Mouse (Mus musculus) small intestine, adult 2 months (tissue): ENCODE measurements around the gene Hmga2. TPM values are rescaled to one million over a fixed set of nuclear protein-coding genes. Genes with fewer than 3 reads are reported as not detected.

Experiments used
- H3K27ac ChIP-seq: fragments of 200-500 bp; 2 replicates; pipeline ENCODE4 v1.5.1; 2012; ENCODE audit warnings: low read depth, low read length, control low read depth, inconsistent platforms; ENCODE audit not compliant: insufficient read depth
- H3K27me3 ChIP-seq: fragments of 200-500 bp; 2 replicates; pipeline ENCODE4 v1.6.1; 2012; ENCODE audit warnings: mild to moderate bottlenecking, moderate library complexity, low read length, inconsistent platforms; ENCODE audit not compliant: control insufficient read depth, insufficient read depth
- H3K36me3 ChIP-seq: fragments of 200-500 bp; 2 replicates; pipeline ENCODE4 v1.6.1; 2012; ENCODE audit warnings: mild to moderate bottlenecking, low read length, control low read depth, inconsistent platforms; ENCODE audit not compliant: control insufficient read depth, insufficient read depth
- H3K4me1 ChIP-seq: fragments of 200-500 bp; 2 replicates; pipeline ENCODE4 v1.6.1; 2012; ENCODE audit warnings: low read length, inconsistent platforms, mixed read lengths; ENCODE audit not compliant: control insufficient read depth, insufficient read depth, insufficient read length
- H3K4me3 ChIP-seq: fragments of 200-500 bp; 2 replicates; pipeline ENCODE4 v1.5.1; 2012; ENCODE audit warnings: low read depth, mild to moderate bottlenecking, control low read depth, inconsistent platforms, low read length, moderate library complexity
- CTCF ChIP-seq: fragments of 200-500 bp; IDR thresholded peaks from 2 replicates; pipeline ENCODE4 v1.5.1; 2012; ENCODE audit warnings: low read depth, mild to moderate bottlenecking, control low read depth, inconsistent platforms, low read length, moderate library complexity, mixed read lengths; ENCODE audit not compliant: insufficient replicate concordance, insufficient read length; ENCODE audit errors: extremely low read depth
- POLR2A ChIP-seq: fragments of 200-500 bp; IDR thresholded peaks from 2 replicates; pipeline ENCODE4 v1.6.1; 2012; ENCODE audit warnings: low read depth, mild to moderate bottlenecking, control low read depth, inconsistent platforms, low read length, moderate library complexity
- WGBS: fragments of 180-500 bp; shearing (Covaris S2); methylation state at CpG from one replicate; pipeline ENCODE4 v1.1.7; 2018; 5-methylcytosine and 5-hydroxymethylcytosine counted together
- polyA plus RNA-seq: library from polyadenylated mRNA; depleted of rRNA; stranded (reverse); fragments of >200 nt; gene quantifications from 2 replicates; pipeline ENCODE4 v1.2.3, GENCODE M21; 2012; rRNA removed

The Hmga2 gene
- 0.74 and 1.1 TPM in 2 replicates for polyA plus RNA-seq

DNA sequence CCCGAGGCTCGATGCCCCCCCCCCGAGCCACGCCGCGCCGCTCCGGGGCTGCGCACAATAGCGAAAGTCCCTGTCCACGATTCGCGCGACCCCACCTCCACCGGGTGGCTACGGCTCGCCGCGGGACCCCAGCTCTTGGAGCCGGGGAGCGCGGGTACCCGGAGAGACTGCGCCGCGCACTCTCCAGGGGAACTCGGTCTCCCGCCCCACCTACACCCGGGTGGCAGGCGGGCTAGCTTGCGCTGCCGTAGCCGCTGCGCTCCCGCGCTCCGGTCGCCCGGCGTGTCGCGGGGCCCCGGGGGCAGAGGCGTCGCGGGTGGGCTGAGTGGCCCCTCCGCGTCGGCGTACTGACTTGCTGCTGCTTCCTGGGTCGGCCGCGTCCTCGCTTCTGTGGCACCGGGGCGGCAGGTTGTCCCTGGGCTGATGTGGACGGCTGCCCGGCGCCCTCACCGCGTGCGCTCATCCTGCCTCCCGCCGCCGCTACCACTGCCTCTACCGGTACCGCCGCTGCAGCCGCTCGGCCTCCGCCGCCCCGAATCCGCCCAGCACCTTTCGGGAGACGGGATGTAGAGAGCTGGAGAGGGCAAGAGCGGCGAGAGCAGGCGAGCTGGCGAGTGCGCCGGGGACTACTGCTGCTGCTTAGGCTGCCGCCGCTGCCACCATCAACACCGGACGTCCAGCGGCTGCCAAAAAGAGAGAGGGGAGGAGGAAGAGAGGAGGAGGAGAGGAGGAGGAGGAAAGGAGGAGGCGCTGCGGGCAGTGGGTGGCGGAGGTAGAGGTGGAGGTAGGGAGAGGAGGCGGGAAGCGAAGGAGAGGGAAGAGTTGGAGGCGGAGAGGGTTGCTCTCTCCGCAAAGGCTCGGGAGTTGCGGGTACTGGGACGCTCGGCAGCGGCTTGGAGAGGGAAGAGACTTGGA, at the start of gene Hmga2:
Gene Hmga2, minus strand, starts transcription at position 869 of the 915 bp plus-strand sequence.
- H3K27ac ChIP-seq, result peak within 1 kb of the TSS; percentile 30; the same call in 1 of the 2 replicates
- no peaks in the 10 kb centered on the region for H3K36me3 ChIP-seq
- under 1% methylated on average over 98 of the region's 99 CpGs for WGBS
- peaks cover 10% of the 10 kb centered on the region for H3K27me3 ChIP-seq
- no peak for TF ChIP-seq POLR2A
- TF ChIP-seq CTCF, result no peak
- no peaks in the 10 kb centered on the region for H3K4me1 ChIP-seq
- peak within 1 kb of the TSS; percentile 88 for H3K4me3 ChIP-seq

DNA sequence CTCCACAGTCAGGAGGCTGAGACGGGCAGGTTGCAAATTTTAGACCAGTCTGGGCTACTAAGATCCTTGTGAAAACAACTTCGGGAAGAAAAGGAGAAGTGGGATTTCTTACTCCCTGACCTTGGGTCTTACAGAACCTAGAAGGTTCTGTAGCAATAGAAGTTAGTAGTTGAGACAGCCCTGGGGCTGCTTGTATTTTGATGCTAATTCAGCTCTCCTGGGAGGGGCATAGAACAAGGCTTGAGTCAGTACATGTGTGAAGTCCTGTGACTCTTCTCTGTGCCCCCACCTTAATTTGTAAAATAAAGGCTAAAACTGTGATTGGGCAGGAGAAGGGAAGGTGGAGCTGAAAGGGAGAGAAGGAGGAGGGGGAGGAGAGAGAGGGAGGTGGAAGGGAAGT, 46.7 kb upstream of the Hmga2 start:
- no peak overlapping the region for H3K4me3 ChIP-seq
- 76% methylated on average over 2 of the region's 2 CpGs for whole genome bisulfite sequencing
- H3K4me1 ChIP-seq, result no peaks in the 10 kb centered on the region
- H3K27ac ChIP-seq, result no peak overlapping the region
- TF ChIP-seq POLR2A, result no peak
- no peak for TF ChIP-seq CTCF
- no peaks in the 10 kb centered on the region for H3K36me3 ChIP-seq
- no peaks in the 10 kb centered on the region for H3K27me3 ChIP-seq

GRCm38 (mm10) chr10:120521912-120522575, 45.8 kb upstream of the Hmga2 start:
- TF ChIP-seq CTCF (no peak), POLR2A (no peak)
- no peaks in the 10 kb centered on the region for H3K4me1 ChIP-seq
- 88% methylated on average over 9 of the region's 9 CpGs for WGBS

GRCm38 (mm10) chr10:120516311-120516710, 40.0 kb upstream of the Hmga2 start:
- 24% methylated on average over 8 of the region's 8 CpGs for WGBS
- no peaks in the 10 kb centered on the region for H3K36me3 ChIP-seq
- TF ChIP-seq POLR2A (no peak), CTCF (no peak)

More at GRCm38 (mm10) chr10:120521912-120522575, 45.8 kb upstream of the Hmga2 start:
- H3K27me3 ChIP-seq, result no peaks in the 10 kb centered on the region
- H3K4me3 ChIP-seq, result no peak overlapping the region
- H3K36me3 ChIP-seq, result no peaks in the 10 kb centered on the region
- H3K27ac ChIP-seq, result no peak overlapping the region

GRCm38 (mm10) chr10:120513721-120514120, 37.5 kb upstream of the Hmga2 start:
- 83% methylated on average over 9 of the region's 9 CpGs for WGBS

More at GRCm38 (mm10) chr10:120516311-120516710, 40.0 kb upstream of the Hmga2 start:
- Histone ChIP-seq H3K27ac (no peak overlapping the region), H3K27me3 (no peaks in the 10 kb centered on the region), H3K4me3 (no peak overlapping the region), H3K4me1 (no peaks in the 10 kb centered on the region)

DNA sequence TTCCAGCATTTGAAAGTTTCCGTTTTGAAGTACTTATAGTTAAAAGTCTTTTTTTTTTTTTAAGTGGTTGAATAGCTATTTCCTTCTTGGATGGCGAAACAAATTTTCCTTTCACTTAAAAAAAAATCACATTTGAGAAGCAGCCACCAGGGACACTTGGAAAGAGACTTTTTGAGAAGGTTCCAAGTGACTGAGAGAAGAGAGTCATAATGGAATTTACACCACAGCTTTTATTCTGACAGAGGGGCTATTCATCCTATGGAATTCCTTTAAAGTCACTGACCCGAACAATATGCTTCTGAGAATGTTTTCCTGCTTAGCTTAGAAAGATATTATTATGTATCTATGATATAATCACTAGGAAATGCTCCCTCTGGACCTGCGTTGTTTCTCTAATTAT, 36.7 kb upstream of the Hmga2 start:
- no peaks in the 10 kb centered on the region for H3K4me1 ChIP-seq

More at GRCm38 (mm10) chr10:120513721-120514120, 37.5 kb upstream of the Hmga2 start:
- H3K27me3 ChIP-seq, result no peaks in the 10 kb centered on the region
- H3K4me1 ChIP-seq, result no peaks in the 10 kb centered on the region
- TF ChIP-seq POLR2A (no peak), CTCF (no peak)
- H3K36me3 ChIP-seq, result no peaks in the 10 kb centered on the region
- no peak overlapping the region for H3K4me3 ChIP-seq
- H3K27ac ChIP-seq, result no peak overlapping the region

GRCm38 (mm10) chr10:120512121-120512520, 35.9 kb upstream of the Hmga2 start:
- 84% methylated on average over 8 of the region's 8 CpGs for WGBS
- no peaks in the 10 kb centered on the region for H3K27me3 ChIP-seq
- TF ChIP-seq POLR2A (no peak), CTCF (no peak)
- no peak overlapping the region for H3K4me3 ChIP-seq
- H3K36me3 ChIP-seq, result no peaks in the 10 kb centered on the region
- H3K27ac ChIP-seq, result no peak overlapping the region
- no peaks in the 10 kb centered on the region for H3K4me1 ChIP-seq

More for the DNA sequence above, 36.7 kb upstream of the Hmga2 start:
- Histone ChIP-seq H3K36me3 (no peaks in the 10 kb centered on the region), H3K27me3 (no peaks in the 10 kb centered on the region), H3K4me3 (no peak overlapping the region), H3K27ac (no peak overlapping the region)
- TF ChIP-seq CTCF (no peak), POLR2A (no peak)
- WGBS, result 60% methylated on average over 4 of the region's 4 CpGs
